Comparison of ENCODE assay signal across 13 mouse cellular contexts in genomic region chr14:15784727-15785126, GRCm38 (mm10).
DNase-seq lines count a peak whose midpoint lies in the region; ATAC-seq lines count a peak whose summit lies in the region.
"Had no signal": no experiment of that assay in that cellular context is flagged by ENCODE, and none has a peak within 500 bp of the region (broad histone marks: within the 10 kb centered on the region; RNA-seq: fewer than 3 reads in every experiment).

No protein-coding gene starts in this region.

- peak overlapping the region; percentile 62 for H3K27ac ChIP-seq in forebrain, embryonic 16.5 days (ENCODE audit: low read length)
- no peak overlapping the region for H3K27ac ChIP-seq in forebrain, embryonic 11.5 days (ENCODE audit: low read depth, low read length)
- peak overlapping the region; percentile 71 for H3K27ac ChIP-seq in hindbrain, embryonic 14.5 days
- peak overlapping the region; percentile 52 for H3K27ac ChIP-seq in midbrain, embryonic 16.5 days (ENCODE audit: low read length)
- H3K27ac ChIP-seq: limb, embryonic 15.5 days had no signal

- no peaks in the 10 kb centered on the region for H3K27me3 ChIP-seq in forebrain, embryonic 16.5 days (replicated peaks; ENCODE audit: control insufficient read depth, insufficient read depth, low read length)
- H3K27me3 ChIP-seq in forebrain, embryonic 11.5 days (ENCODE audit: control insufficient read depth, insufficient read depth, low read length), result no peaks in the 10 kb centered on the region
- no peaks in the 10 kb centered on the region for H3K27me3 ChIP-seq in hindbrain, embryonic 14.5 days (ENCODE audit: control insufficient read depth, insufficient read depth, low read length)
- H3K27me3 ChIP-seq in midbrain, embryonic 16.5 days (ENCODE audit: control insufficient read depth, insufficient read depth, low read depth, low read length), result no peaks in the 10 kb centered on the region
- H3K27me3 ChIP-seq: limb, embryonic 15.5 days had no signal

- H3K36me3 ChIP-seq in forebrain, embryonic 16.5 days (ENCODE audit: control insufficient read depth, insufficient read depth), result no peaks in the 10 kb centered on the region
- no peaks in the 10 kb centered on the region for H3K36me3 ChIP-seq in forebrain, embryonic 11.5 days (ENCODE audit: control insufficient read depth, insufficient read depth, low read length)
- H3K36me3 ChIP-seq in hindbrain, embryonic 14.5 days (replicated peaks; ENCODE audit: control insufficient read depth, insufficient read depth), result no peaks in the 10 kb centered on the region
- H3K36me3 ChIP-seq in midbrain, embryonic 16.5 days (ENCODE audit: control insufficient read depth, insufficient read depth, low read length), result no peaks in the 10 kb centered on the region
- H3K36me3 ChIP-seq: limb, embryonic 15.5 days had no signal

- H3K9me3 ChIP-seq in forebrain, embryonic 16.5 days (ENCODE audit: control insufficient read depth, low read length), result no peaks in the 10 kb centered on the region
- no peaks in the 10 kb centered on the region for H3K9me3 ChIP-seq in forebrain, embryonic 11.5 days (ENCODE audit: control insufficient read depth, low read length)
- H3K9me3 ChIP-seq in hindbrain, embryonic 14.5 days (ENCODE audit: control insufficient read depth, low read length), result no peaks in the 10 kb centered on the region
- H3K9me3 ChIP-seq in midbrain, embryonic 16.5 days (replicated peaks; ENCODE audit: control insufficient read depth, low read length, poor library complexity, severe bottlenecking), result no peaks in the 10 kb centered on the region
- H3K9me3 ChIP-seq: limb, embryonic 15.5 days had no signal

- ATAC-seq in forebrain, embryonic 16.5 days, result no peak; the same call in 1 of the 2 replicates
- no peak for ATAC-seq in forebrain, embryonic 11.5 days (replicated peaks; ENCODE audit: low FRiP score)
- ATAC-seq in hindbrain, embryonic 14.5 days (ENCODE audit: low FRiP score), result peak; percentile 70; the same call in 1 of the 2 replicates
- peak; percentile 49 for ATAC-seq in midbrain, embryonic 16.5 days
- ATAC-seq: intestine, embryonic 16.5 days; liver, postnatal 0 days had no signal

- 75% methylated on average over 3 of the region's 3 CpGs for WGBS in forebrain, embryonic 16.5 days
- WGBS in forebrain, embryonic 11.5 days, result 87% methylated on average over 3 of the region's 3 CpGs
- 41% methylated on average over 3 of the region's 3 CpGs for WGBS in hindbrain, embryonic 14.5 days
- WGBS in midbrain, embryonic 16.5 days, result 47% methylated on average over 3 of the region's 3 CpGs

- peaks cover 8% of the 10 kb centered on the region for H3K4me1 ChIP-seq in forebrain, embryonic 16.5 days (replicated peaks; ENCODE audit: control insufficient read depth, insufficient read depth, low read length)
- no peaks in the 10 kb centered on the region for H3K4me1 ChIP-seq in forebrain, embryonic 11.5 days (replicated peaks; ENCODE audit: control insufficient read depth, insufficient read depth, low read length)
- H3K4me1 ChIP-seq in hindbrain, embryonic 14.5 days (replicated peaks; ENCODE audit: control insufficient read depth, insufficient read depth, low read length), result peaks cover 7% of the 10 kb centered on the region; the same call in 1 of the 2 replicates
- peaks cover 16% of the 10 kb centered on the region for H3K4me1 ChIP-seq in midbrain, embryonic 16.5 days (ENCODE audit: control insufficient read depth, insufficient read depth, low read length)
- H3K4me1 ChIP-seq: limb, embryonic 15.5 days had no signal

- no peak for DNase-seq in forebrain, embryonic 11.5 days (ENCODE audit: low spot score)
- peak; percentile 41 for DNase-seq in CD4-positive, CD25-positive, alpha-beta regulatory T cell, adult 2 months (ENCODE audit: low read depth, low spot score)
- no peak for DNase-seq in hindbrain, embryonic 14.5 days (ENCODE audit: low spot score)
- DNase-seq in right cerebral cortex, adult 2 months (ENCODE audit: low spot score in 2 of 2), result no peak
- no peak for DNase-seq in layer of hippocampus, postnatal 14 days (ENCODE audit: low spot score in 2 of 2)
- DNase-seq in heart, adult 8-10 months (ENCODE audit: low spot score), result no peak
- DNase-seq: heart, adult 11 months; liver, postnatal 0 days; lung, postnatal 4 days had no signal

- no peak overlapping the region for H3K9ac ChIP-seq in forebrain, embryonic 16.5 days (replicated peaks; ENCODE audit: low read depth, low read length)
- H3K9ac ChIP-seq in forebrain, embryonic 11.5 days (ENCODE audit: low read length), result no peak overlapping the region
- no peak overlapping the region for H3K9ac ChIP-seq in hindbrain, embryonic 14.5 days
- H3K9ac ChIP-seq in midbrain, embryonic 16.5 days (ENCODE audit: low read depth, low read length), result no peak overlapping the region
- H3K9ac ChIP-seq: limb, embryonic 15.5 days; liver, postnatal 0 days had no signal

- H3K4me2 ChIP-seq in forebrain, embryonic 16.5 days (ENCODE audit: low read length), result no peak overlapping the region
- H3K4me2 ChIP-seq in forebrain, embryonic 11.5 days (ENCODE audit: low read depth, low read length, severe bottlenecking), result no peak overlapping the region
- H3K4me2 ChIP-seq in hindbrain, embryonic 14.5 days (replicated peaks), result no peak overlapping the region
- no peak overlapping the region for H3K4me2 ChIP-seq in midbrain, embryonic 16.5 days (ENCODE audit: low read length)
- H3K4me2 ChIP-seq: limb, embryonic 15.5 days had no signal

- H3K4me3 ChIP-seq in forebrain, embryonic 16.5 days (replicated peaks; ENCODE audit: low read length), result no peak overlapping the region
- no peak overlapping the region for H3K4me3 ChIP-seq in forebrain, embryonic 11.5 days (ENCODE audit: low read depth, low read length)
- H3K4me3 ChIP-seq in hindbrain, embryonic 14.5 days (replicated peaks; ENCODE audit: low read length), result no peak overlapping the region
- H3K4me3 ChIP-seq in midbrain, embryonic 16.5 days (ENCODE audit: low read depth, low read length), result no peak overlapping the region
- H3K4me3 ChIP-seq: limb, embryonic 15.5 days had no signal

Comparison
In these comparisons a context has a peak if more than half of its experiments do, and no peak if none do; other contexts are left out.
1. ATAC-seq: peak in hindbrain, embryonic 14.5 days (single experiment) and midbrain, embryonic 16.5 days (single experiment); none in forebrain, embryonic 16.5 days (single experiment) and forebrain, embryonic 11.5 days (single experiment).